Mouse (Mus musculus): ENCODE results near the gene Magel2. TPM values are rescaled to one million over a fixed set of nuclear protein-coding genes. Genes with fewer than 3 reads are reported as not detected.

Magel2 gene
- polyA plus RNA-seq (2012; ENCODE audit: low replicate concordance) = not detected in 2 replicates

GRCm38 (mm10) chr7:62376510-62377304 lies at the start of gene Magel2:
Magel2 (plus strand) TSS chr7:62377010.

GRCm38 (mm10) chr7:62346269-62346668 lies 30.5 kb upstream of the Magel2 start, which contains the start of gene Ndn:
Ndn (plus strand) TSS chr7:62346569.

GRCm38 (mm10) chr7:62419493-62420360 lies 42.9 kb downstream of the Magel2 start, which contains the start of gene Mkrn3:
Mkrn3 (minus strand) TSS chr7:62420139.

Other genes starting within 250 kb of the Magel2 start
- 0.05 and 0.46 TPM in 2 replicates for gene Ndn, start 30.4 kb upstream of the Magel2 start, polyA plus RNA-seq (2012; ENCODE audit: low replicate concordance)
- 0.18 TPM in 1 of 2 replicates, not detected in the other for gene Mkrn3, start 43.1 kb downstream of the Magel2 start, polyA plus RNA-seq (2012; ENCODE audit: low replicate concordance)
- 1.3 and 1.4 TPM in 2 replicates for gene Peg12, start 87.5 kb downstream of the Magel2 start, polyA plus RNA-seq (2012; ENCODE audit: low replicate concordance)

All from hematopoietic multipotent progenitor cell, adult 10-12 weeks (in vitro differentiated cells).